Mouse (Mus musculus): Measurements from ENCODE around the gene Lin52. TPM values are rescaled to one million over a fixed set of nuclear protein-coding genes. Genes with fewer than 3 reads are reported as not detected.

Lin52 gene
- 13.1 TPM for polyA plus RNA-seq (2014; fragmentation: Illumina TruSeq; extraction: RNeasy Lipid Tissue Mini Kit (QIAGEN cat#74804); ENCODE audit: low replicate concordance)

DNA sequence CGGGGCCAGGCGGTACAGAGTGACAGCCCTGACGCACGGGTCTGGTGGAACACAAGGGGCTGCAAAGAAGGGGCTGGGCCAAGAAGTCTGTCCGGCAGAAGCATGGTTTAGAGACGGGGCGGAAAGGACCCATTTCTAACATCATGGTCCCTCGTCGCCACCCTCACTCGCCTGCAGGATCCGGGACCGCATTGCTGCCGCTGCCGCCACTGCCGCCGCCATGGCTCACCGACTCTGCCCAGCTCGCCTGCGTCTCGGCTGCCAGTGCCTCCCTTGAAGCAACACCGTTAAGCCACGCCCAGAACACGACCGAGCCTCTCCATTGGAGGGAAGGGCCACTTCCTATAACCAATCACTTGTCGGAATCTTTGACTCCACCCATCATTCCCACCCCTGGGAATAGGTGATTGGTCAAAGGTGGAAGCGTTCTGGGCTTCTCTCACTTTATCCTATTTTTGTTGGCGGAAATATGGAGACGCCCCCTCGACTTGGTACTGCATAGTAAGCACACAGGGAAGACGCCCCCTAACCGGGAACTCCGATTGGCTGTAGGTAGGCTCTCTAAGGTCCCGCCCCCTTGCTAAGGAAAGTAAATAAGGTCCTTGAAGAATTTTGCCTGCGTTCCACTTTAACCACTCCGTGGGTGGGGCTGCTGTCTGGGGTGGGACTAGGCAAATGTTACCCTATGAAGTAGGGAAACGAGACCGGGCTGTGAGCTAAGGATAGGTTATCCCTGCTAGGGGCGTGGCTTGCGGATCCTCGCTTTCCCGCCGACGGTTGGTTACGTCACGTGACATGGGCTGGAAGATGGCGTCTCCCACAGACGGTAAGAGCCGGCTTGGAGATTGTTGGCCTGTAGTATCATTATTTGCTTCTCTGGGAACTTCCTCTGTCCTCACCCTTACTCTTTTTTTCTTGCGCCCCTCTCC is at the start of gene Lin52, which contains the start of gene Aldh6a1:
TSS of gene Lin52 (plus strand) at position 705 of the 929 bp plus-strand sequence.
TSS of gene Aldh6a1 (minus strand) at position 287 of the 929 bp plus-strand sequence.

GRCm38 (mm10) chr12:84408819-84409507 is 42.3 kb upstream of the Lin52 start, which contains the start of the genes Entpd5 and Bbof1:
TSS of gene Entpd5 (minus strand) at chr12:84409029.
TSS of gene Bbof1 (plus strand) at chr12:84409071.

GRCm38 (mm10) chr12:84416834-84417604 is 34.2 kb upstream of the Lin52 start, which contains the start of gene Rnf113a2:
TSS of gene Rnf113a2 (plus strand) at chr12:84417196.

GRCm38 (mm10) chr12:84569336-84569970 is 118.2 kb downstream of the Lin52 start, which contains the start of gene Vsx2:
TSS of gene Vsx2 (plus strand) at chr12:84569762.

Other genes with a start within 250 kb of the Lin52 start
- 9.1 TPM for gene Elmsan1, start 232.5 kb upstream of the Lin52 start, polyA plus RNA-seq (2014; fragmentation: Illumina TruSeq; extraction: RNeasy Lipid Tissue Mini Kit (QIAGEN cat#74804); ENCODE audit: low replicate concordance)
- 119 TPM for gene Ptgr2, start 166.2 kb upstream of the Lin52 start, polyA plus RNA-seq (2014; fragmentation: Illumina TruSeq; extraction: RNeasy Lipid Tissue Mini Kit (QIAGEN cat#74804); ENCODE audit: low replicate concordance)
- 68.5 TPM for gene Zfp410, start 134.6 kb upstream of the Lin52 start, polyA plus RNA-seq (2014; fragmentation: Illumina TruSeq; extraction: RNeasy Lipid Tissue Mini Kit (QIAGEN cat#74804); ENCODE audit: low replicate concordance)
- 0.85 TPM for gene Coq6, start 89.8 kb upstream of the Lin52 start, polyA plus RNA-seq (2014; fragmentation: Illumina TruSeq; extraction: RNeasy Lipid Tissue Mini Kit (QIAGEN cat#74804); ENCODE audit: low replicate concordance)
- gene Fam161b, start 89.6 kb upstream of the Lin52 start, polyA plus RNA-seq (2014; fragmentation: Illumina TruSeq; extraction: RNeasy Lipid Tissue Mini Kit (QIAGEN cat#74804); ENCODE audit: low replicate concordance) = 5.0 TPM
- gene Entpd5, start 42.4 kb upstream of the Lin52 start, polyA plus RNA-seq (2014; fragmentation: Illumina TruSeq; extraction: RNeasy Lipid Tissue Mini Kit (QIAGEN cat#74804); ENCODE audit: low replicate concordance) = 222 TPM
- gene Bbof1, start 42.4 kb upstream of the Lin52 start, polyA plus RNA-seq (2014; fragmentation: Illumina TruSeq; extraction: RNeasy Lipid Tissue Mini Kit (QIAGEN cat#74804); ENCODE audit: low replicate concordance) = 2.3 TPM
- gene Rnf113a2, start 34.2 kb upstream of the Lin52 start, polyA plus RNA-seq (2014; fragmentation: Illumina TruSeq; extraction: RNeasy Lipid Tissue Mini Kit (QIAGEN cat#74804); ENCODE audit: low replicate concordance) = 5.7 TPM
- gene Aldh6a1, start 418 bp upstream of the Lin52 start, polyA plus RNA-seq (2014; fragmentation: Illumina TruSeq; extraction: RNeasy Lipid Tissue Mini Kit (QIAGEN cat#74804); ENCODE audit: low replicate concordance) = 77.5 TPM
- gene Vsx2, start 118.3 kb downstream of the Lin52 start, polyA plus RNA-seq (2014; fragmentation: Illumina TruSeq; extraction: RNeasy Lipid Tissue Mini Kit (QIAGEN cat#74804); ENCODE audit: low replicate concordance) = not detected
- 2.6 TPM for gene Abcd4, start 166.0 kb downstream of the Lin52 start, polyA plus RNA-seq (2014; fragmentation: Illumina TruSeq; extraction: RNeasy Lipid Tissue Mini Kit (QIAGEN cat#74804); ENCODE audit: low replicate concordance)
- not detected for gene Vrtn, start 189.6 kb downstream of the Lin52 start, polyA plus RNA-seq (2014; fragmentation: Illumina TruSeq; extraction: RNeasy Lipid Tissue Mini Kit (QIAGEN cat#74804); ENCODE audit: low replicate concordance)
- not detected for gene Syndig1l, start 247.4 kb downstream of the Lin52 start, polyA plus RNA-seq (2014; fragmentation: Illumina TruSeq; extraction: RNeasy Lipid Tissue Mini Kit (QIAGEN cat#74804); ENCODE audit: low replicate concordance)

Measured in small intestine, adult 10 weeks (tissue).